Mouse (Mus musculus) stomach, embryonic 14.5 days (tissue): ENCODE results near the gene Gnptg. TPM values are rescaled to one million over a fixed set of nuclear protein-coding genes. Genes with fewer than 3 reads are reported as not detected.

Source experiments
- ATAC-seq: fragments of 200-750 bp; cut with Nextera tagmentation; 2 replicates; pipeline ENCODE4 v1.8.0; 2017; ENCODE audit warnings: low read depth, moderate TSS enrichment; ENCODE audit not compliant: insufficient number of reproducible peaks, insufficient read depth, low FRiP score
- H3K27ac ChIP-seq: fragments of 300-500 bp; sonication (generic); 2 replicates; pipeline ENCODE4 v1.5.1; 2014; ENCODE audit warnings: mild to moderate bottlenecking, low read length, moderate library complexity, mixed read lengths
- H3K27me3 ChIP-seq: fragments of 300-500 bp; sonication (generic); 2 replicates; pipeline ENCODE4 v1.6.1; 2014; ENCODE audit warnings: low read length, control low read depth, mixed read lengths; ENCODE audit not compliant: control insufficient read depth, insufficient read depth
- H3K36me3 ChIP-seq: fragments of 300-500 bp; sonication (generic); 2 replicates; pipeline ENCODE4 v1.6.1; 2014; ENCODE audit warnings: mild to moderate bottlenecking, control low read depth, low read length, moderate library complexity, mixed read lengths; ENCODE audit not compliant: control insufficient read depth, insufficient read depth
- H3K4me1 ChIP-seq: fragments of 300-500 bp; sonication (generic); 2 replicates; pipeline ENCODE4 v1.6.1; 2014; ENCODE audit warnings: low read length, control low read depth, mixed read lengths; ENCODE audit not compliant: control insufficient read depth, insufficient read depth
- H3K4me2 ChIP-seq: fragments of 300-500 bp; sonication (generic); replicated peaks from 2 replicates; pipeline ENCODE4 v1.6.1; 2014; ENCODE audit warnings: low read depth, low read length, control low read depth
- H3K4me3 ChIP-seq: fragments of 300-500 bp; sonication (generic); 2 replicates; pipeline ENCODE4 v1.5.1; 2014; ENCODE audit warnings: low read depth, low read length, control low read depth
- H3K9ac ChIP-seq: fragments of 300-500 bp; sonication (generic); replicated peaks from 2 replicates; pipeline ENCODE4 v1.6.1; 2014; ENCODE audit warnings: low read depth, mild to moderate bottlenecking, control low read depth, low read length, moderate library complexity, mixed read lengths
- H3K9me3 ChIP-seq: fragments of 300-500 bp; sonication (generic); 2 replicates; pipeline ENCODE4 v1.6.1; 2016; ENCODE audit warnings: low read depth, low read length, control low read depth; ENCODE audit not compliant: control insufficient read depth
- WGBS: fragments of 180-500 bp; shearing (Covaris S2); extraction: QIAGEN DNeasy Blood & Tissue Kit; methylation state at CpG from one replicate; pipeline ENCODE4 v1.1.7; 2014; 5-methylcytosine and 5-hydroxymethylcytosine counted together
- polyA plus RNA-seq: library from polyadenylated mRNA; unstranded; fragments of >200 nt; fragmentation: Nextera tagmentation; extraction: Ambion mirVana; gene quantifications from 2 replicates; pipeline ENCODE4 v1.2.1, GENCODE M21; 2014

Gnptg gene
- polyA plus RNA-seq, 1 experiment from 2014 or later = 44.3 TPM

DNA sequence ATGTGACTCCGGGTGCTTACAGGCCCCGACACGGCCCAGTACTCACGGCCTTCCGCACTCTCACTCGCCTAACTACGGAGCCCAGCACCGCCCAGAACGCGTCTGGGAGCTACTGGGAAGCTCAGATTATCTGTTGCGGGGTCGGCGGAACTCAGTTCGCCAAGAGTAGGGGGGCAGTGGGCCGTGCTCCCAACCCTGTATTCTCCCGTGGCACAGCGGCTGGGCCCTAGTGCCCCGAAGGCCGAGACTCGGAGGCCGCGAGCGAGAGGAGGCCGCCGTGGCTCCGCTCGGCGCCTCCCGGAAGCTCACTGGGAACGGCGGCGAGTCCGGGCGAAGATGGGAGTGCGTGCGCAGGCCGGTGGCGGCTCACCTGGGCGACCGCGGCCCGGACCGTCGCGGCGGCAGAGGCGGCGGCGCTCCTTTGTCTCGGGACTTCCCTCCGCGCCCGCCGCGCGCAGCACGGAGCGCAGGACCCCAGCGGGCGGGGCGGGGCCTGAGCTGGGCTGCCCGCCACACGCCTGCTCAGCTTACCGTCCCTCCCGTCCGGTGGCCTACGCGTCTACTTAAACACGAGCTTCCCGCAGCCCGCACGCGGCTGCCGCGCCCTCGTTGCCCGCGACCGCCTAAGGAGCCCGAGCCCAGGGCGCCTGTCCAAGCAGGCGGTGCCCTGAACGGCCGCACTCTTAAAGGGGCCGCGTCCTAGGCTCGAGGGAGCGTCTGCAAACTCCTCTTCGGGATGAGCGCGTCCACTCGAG, 33.2 kb upstream of the Gnptg start:
- ATAC-seq = peak; percentile 92
- Histone ChIP-seq H3K4me3 (peak overlapping the region; percentile 98), H3K9ac (peak overlapping the region; percentile 100), H3K27me3 (no peaks in the 10 kb centered on the region), H3K27ac (peak overlapping the region; percentile 97), H3K4me2 (peak overlapping the region; percentile 100), H3K4me1 (peaks cover 20% of the 10 kb centered on the region), H3K9me3 (no peaks in the 10 kb centered on the region), H3K36me3 (peaks cover 20% of the 10 kb centered on the region)
- under 1% methylated on average over 85 of the region's 92 CpGs for WGBS

DNA sequence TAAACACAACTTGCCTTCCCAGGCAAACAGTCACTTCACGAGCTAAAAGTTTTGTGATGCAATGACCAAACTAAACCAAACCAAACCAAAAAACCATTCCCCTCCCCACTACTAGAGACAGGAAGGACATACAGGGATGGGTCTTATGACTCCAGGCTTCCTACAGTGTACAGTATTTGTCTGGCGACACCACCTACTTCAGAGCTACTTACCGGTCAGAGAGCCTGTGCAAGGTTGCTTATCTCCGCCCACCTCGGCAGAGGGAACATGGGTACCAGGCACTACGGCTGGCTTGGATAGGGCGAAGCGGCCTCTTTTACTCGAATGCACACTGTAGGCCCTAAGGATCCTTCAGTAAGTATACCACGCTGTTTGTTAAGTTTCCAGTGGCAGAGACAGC, 32.4 kb upstream of the Gnptg start:
- Histone ChIP-seq H3K36me3 (peaks cover 28% of the 10 kb centered on the region), H3K9ac (peak overlapping the region; percentile 100), H3K9me3 (no peaks in the 10 kb centered on the region), H3K27me3 (no peaks in the 10 kb centered on the region), H3K27ac (peak overlapping the region; percentile 97), H3K4me2 (peak overlapping the region; percentile 100), H3K4me3 (peak overlapping the region; percentile 98), H3K4me1 (peaks cover 20% of the 10 kb centered on the region)
- no peak for ATAC-seq
- WGBS = under 1% methylated on average over 10 of the region's 10 CpGs

DNA sequence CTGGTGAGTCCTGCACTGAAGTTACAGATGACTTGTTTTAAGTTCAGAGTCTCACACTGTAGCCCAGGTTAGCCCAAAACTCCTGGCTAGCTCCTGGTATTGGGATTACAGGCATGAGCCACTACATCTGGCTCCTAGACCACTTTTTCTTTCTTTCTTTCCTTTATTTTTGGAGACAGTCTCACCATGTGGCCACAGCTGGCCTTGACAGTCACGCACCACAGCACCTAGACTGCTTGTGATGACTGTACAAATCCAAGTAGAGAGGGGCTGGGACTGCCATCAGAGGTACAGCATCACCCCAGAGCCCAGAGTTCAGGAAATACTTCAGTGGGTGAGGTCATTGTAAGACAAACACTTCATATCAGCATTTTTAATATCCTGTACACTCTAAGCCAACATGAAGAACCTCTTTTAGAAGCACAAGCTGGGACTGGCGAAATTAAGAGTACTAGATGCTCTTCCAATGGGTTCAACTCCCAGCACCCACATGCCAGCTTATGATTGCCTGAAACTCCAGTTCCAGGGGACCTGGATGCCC, 30.9 kb upstream of the Gnptg start:
- Histone ChIP-seq H3K36me3 (peaks cover 43% of the 10 kb centered on the region), H3K4me2 (peak overlapping the region; percentile 100), H3K27ac (no peak overlapping the region), H3K4me1 (peaks cover 20% of the 10 kb centered on the region), H3K9ac (peak overlapping the region; percentile 100; the same call in 1 of the 2 replicates), H3K27me3 (no peaks in the 10 kb centered on the region), H3K9me3 (no peaks in the 10 kb centered on the region), H3K4me3 (peak overlapping the region; percentile 98; the same call in 1 of the 2 replicates)
- no peak for ATAC-seq
- 73% methylated on average over 2 of the region's 2 CpGs for WGBS

DNA sequence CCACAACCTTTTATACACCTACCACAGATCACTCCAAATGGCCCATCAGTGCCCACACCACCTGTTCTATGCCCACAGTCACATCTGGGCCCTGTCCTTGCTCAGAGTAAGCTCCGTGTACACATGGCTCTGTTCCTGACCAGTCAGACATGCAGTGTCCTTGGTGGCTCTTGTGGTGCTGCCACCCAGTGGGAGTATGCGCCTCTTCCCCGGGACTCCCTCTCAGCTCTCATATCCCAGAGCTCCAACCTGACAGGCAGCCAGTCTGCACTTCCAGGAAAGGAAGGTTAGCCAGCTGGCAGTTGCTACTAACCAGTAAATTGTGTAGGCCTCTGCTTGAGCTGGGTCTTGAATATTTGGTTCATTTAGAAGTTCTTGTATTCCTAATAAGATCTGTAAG, 24.5 kb upstream of the Gnptg start:
- no peak for ATAC-seq
- H3K36me3 ChIP-seq = peaks cover 77% of the 10 kb centered on the region

DNA sequence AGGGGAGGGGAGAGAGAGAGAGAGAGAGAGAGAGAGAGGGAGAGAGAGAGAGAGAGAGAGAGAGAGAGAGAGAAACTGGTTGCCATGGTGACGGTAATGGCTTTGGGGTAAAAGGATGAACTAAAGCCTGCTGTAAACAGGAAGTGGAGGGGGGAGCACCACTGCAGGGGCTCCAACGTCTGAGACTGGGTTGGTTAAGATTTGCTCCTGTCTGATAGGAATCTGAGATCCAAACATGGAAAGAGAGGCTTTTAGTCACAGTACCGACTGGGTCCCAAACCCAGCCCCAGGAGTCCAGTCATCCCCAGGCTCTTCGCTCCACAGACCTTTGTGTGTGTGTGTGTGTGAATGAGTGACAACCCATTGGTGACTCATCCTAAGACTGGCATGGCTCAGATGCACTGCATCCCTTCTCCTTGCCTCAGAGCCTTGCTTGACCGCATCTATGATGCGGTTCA, 17.9 kb upstream of the Gnptg start:
- Histone ChIP-seq H3K9ac (no peak overlapping the region), H3K4me2 (no peak overlapping the region)
- 49% methylated on average over 6 of the region's 6 CpGs for WGBS

More for the DNA sequence above, 24.5 kb upstream of the Gnptg start:
- H3K27ac ChIP-seq = no peak overlapping the region
- H3K27me3 ChIP-seq = no peaks in the 10 kb centered on the region
- H3K4me3 ChIP-seq = no peak overlapping the region
- H3K4me2 ChIP-seq = no peak overlapping the region
- no peaks in the 10 kb centered on the region for H3K9me3 ChIP-seq
- H3K9ac ChIP-seq = no peak overlapping the region
- 59% methylated on average over 3 of the region's 3 CpGs for WGBS
- no peaks in the 10 kb centered on the region for H3K4me1 ChIP-seq

DNA sequence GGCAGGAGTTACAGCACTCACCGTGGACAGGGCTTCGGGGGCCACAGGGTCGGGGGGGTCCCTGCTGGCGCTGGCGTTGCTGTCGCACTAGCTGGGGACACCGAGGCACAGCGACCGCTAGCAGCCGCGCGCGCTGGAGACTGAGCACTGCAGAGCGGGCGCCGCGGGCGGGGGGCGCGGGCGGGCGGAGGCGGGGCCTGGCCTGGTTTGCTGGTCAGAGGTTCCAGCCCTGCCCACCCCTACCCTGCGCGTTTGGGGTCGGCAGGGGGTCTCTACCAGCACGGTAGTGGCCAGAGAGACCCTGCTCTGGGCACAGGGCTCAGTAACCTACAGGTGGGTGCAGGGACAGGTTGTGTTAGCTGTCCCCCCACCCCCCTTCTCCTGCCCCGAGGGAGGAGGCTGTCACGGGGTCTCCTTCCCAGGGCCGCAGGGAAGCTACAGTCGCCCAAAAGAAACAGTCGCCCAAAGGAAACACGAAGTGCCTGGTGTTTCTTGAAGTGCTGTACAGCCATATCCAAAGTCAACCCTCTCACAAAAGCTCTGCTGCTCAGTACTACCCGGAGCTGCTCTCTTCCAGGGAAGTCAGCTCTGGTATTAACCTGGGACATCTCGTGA, 16.3 kb upstream of the Gnptg start, which contains the start of gene Baiap3:
Gene Baiap3 (minus strand): TSS at position 225 of the 615 bp plus-strand sequence.
- 3% methylated on average over 35 of the region's 35 CpGs for WGBS
- H3K9me3 ChIP-seq = no peaks in the 10 kb centered on the region
- peaks cover 11% of the 10 kb centered on the region for H3K36me3 ChIP-seq
- peaks cover 3% of the 10 kb centered on the region; the same call in 1 of the 2 replicates for H3K4me1 ChIP-seq
- 0 out of 2 replicates have a peak within 1 kb of the TSS, but pooled peaks have one; percentile 18 for H3K9ac ChIP-seq
- peak within 1 kb of the TSS; percentile 32 for H3K4me3 ChIP-seq
- H3K27me3 ChIP-seq = 0 out of 2 replicates have a peak, but pooled peaks cover 2% of the 10 kb centered on the region
- ATAC-seq = peak; percentile 11; the same call in 1 of the 2 replicates
- peak within 1 kb of the TSS; percentile 78 for H3K4me2 ChIP-seq
- no peak within 1 kb of the TSS for H3K27ac ChIP-seq

More for the DNA sequence above, 17.9 kb upstream of the Gnptg start:
- H3K4me3 ChIP-seq = no peak overlapping the region
- peaks cover 3% of the 10 kb centered on the region; the same call in 1 of the 2 replicates for H3K4me1 ChIP-seq
- ATAC-seq = no peak
- H3K9me3 ChIP-seq = no peaks in the 10 kb centered on the region
- H3K27me3 ChIP-seq = 0 out of 2 replicates have a peak, but pooled peaks cover 2% of the 10 kb centered on the region
- no peak overlapping the region for H3K27ac ChIP-seq
- peaks cover 17% of the 10 kb centered on the region for H3K36me3 ChIP-seq

GRCm38 (mm10) chr17:25255110-25255509, 15.2 kb upstream of the Gnptg start:
- H3K9ac ChIP-seq = no peak overlapping the region
- no peaks in the 10 kb centered on the region for H3K9me3 ChIP-seq
- 0 out of 2 replicates have a peak, but pooled peaks cover 2% of the 10 kb centered on the region for H3K27me3 ChIP-seq
- no peak overlapping the region for H3K27ac ChIP-seq
- H3K36me3 ChIP-seq = peaks cover 9% of the 10 kb centered on the region
- H3K4me2 ChIP-seq = no peak overlapping the region
- no peak for ATAC-seq
- no peak overlapping the region for H3K4me3 ChIP-seq
- WGBS = 51% methylated on average over 2 of the region's 2 CpGs
- H3K4me1 ChIP-seq = peaks cover 3% of the 10 kb centered on the region; the same call in 1 of the 2 replicates

- WGBS = 30% methylated on average over 10 of the region's 10 CpGs
- Histone ChIP-seq H3K4me3 (no peak overlapping the region), H3K9me3 (no peaks in the 10 kb centered on the region), H3K9ac (no peak overlapping the region), H3K27ac (no peak overlapping the region), H3K4me1 (peaks cover 3% of the 10 kb centered on the region; the same call in 1 of the 2 replicates), H3K4me2 (no peak overlapping the region), H3K27me3 (0 out of 2 replicates have a peak, but pooled peaks cover 2% of the 10 kb centered on the region), H3K36me3 (no peaks in the 10 kb centered on the region)
- ATAC-seq = no peak
Measured at GRCm38 (mm10) chr17:25253760-25254159, 13.8 kb upstream of the Gnptg start.
